Mouse (Mus musculus) liver, embryonic 14.5 days (tissue): ENCODE data around the gene Utrn.

Experiments
- CTCF ChIP-seq: IDR thresholded peaks from 2 replicates; pipeline ENCODE4 v1.5.1; 2016; ENCODE audit warnings: antibody characterized with exemption, low read depth, control low read depth
- EP300 ChIP-seq: IDR thresholded peaks from 2 replicates; pipeline ENCODE4 v1.6.1; 2016; ENCODE audit warnings: antibody characterized with exemption, low read depth

DNA sequence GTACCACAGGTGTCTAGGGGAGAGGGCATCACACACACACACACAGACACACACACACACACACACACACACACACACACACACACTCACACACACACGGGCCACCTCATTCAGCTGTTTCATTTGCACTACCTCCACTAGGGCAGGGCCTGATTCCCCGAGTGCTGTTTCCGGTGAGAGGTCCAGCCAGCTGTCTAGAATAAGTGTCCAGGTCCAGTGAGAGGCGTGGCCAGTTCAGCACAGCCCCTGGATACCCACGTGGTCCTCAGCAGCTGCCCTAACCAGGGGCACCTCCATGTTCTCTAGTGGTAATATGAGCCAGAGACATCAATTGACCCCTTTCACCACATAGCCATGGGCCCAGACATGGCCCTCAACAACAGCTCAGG lies 35.0 kb upstream of the Utrn start:
- TF ChIP-seq CTCF (no peak), EP300 (no peak)
